Mouse (Mus musculus) lung, adult 10 weeks (tissue): ENCODE measurements around the gene Defa23. TPM values are rescaled to one million over a fixed set of nuclear protein-coding genes. Genes with fewer than 3 reads are reported as not detected.

Experiments used
- polyA plus RNA-seq: library from polyadenylated mRNA; stranded (reverse); fragments of 350-450 nt; fragmentation: Illumina TruSeq; extraction: RNeasy Lipid Tissue Mini Kit (QIAGEN cat#74804); gene quantifications from one replicate; pipeline ENCODE4 v1.2.3, GENCODE M21; 2014; ENCODE audit warnings: low read depth, low replicate concordance; ENCODE audit not compliant: insufficient read depth

The Defa23 gene
- not detected for polyA plus RNA-seq

GRCm38 (mm10) chr8:21054747-21055146 lies at the start of gene Defa23:
Defa23 (plus strand) TSS chr8:21055047.

GRCm38 (mm10) chr8:21025245-21025644 lies 29.6 kb upstream of the Defa23 start, which contains the start of gene Defa21:
Defa21 (plus strand) TSS chr8:21025545.

GRCm38 (mm10) chr8:21064738-21065137 lies 9.9 kb downstream of the Defa23 start, which contains the start of gene Defa35:
Defa35 (plus strand) TSS chr8:21065038.

GRCm38 (mm10) chr8:21084142-21084541 lies 29.3 kb downstream of the Defa23 start, which contains the start of gene Defa25:
Defa25 (plus strand) TSS chr8:21084442.

GRCm38 (mm10) chr8:21095950-21096349 lies 41.1 kb downstream of the Defa23 start, which contains the start of gene Gm14851:
Gm14851 (minus strand) TSS chr8:21096050.

Other genes starting within 250 kb of the Defa23 start
- gene Defb33, start 162.4 kb upstream of the Defa23 start, polyA plus RNA-seq = not detected
- gene Gm15056, start 152.4 kb upstream of the Defa23 start, polyA plus RNA-seq = not detected
- gene Gm6040, start 133.0 kb upstream of the Defa23 start, polyA plus RNA-seq = not detected
- gene AY761185, start 110.3 kb upstream of the Defa23 start, polyA plus RNA-seq = not detected
- gene Defa21, start 29.5 kb upstream of the Defa23 start, polyA plus RNA-seq = not detected
- not detected for gene Defa35, start 10.0 kb downstream of the Defa23 start, polyA plus RNA-seq
- not detected for gene Defa25, start 29.4 kb downstream of the Defa23 start, polyA plus RNA-seq
- not detected for gene Gm14851, start 41.0 kb downstream of the Defa23 start, polyA plus RNA-seq
- not detected for gene Defa30, start 79.6 kb downstream of the Defa23 start, polyA plus RNA-seq
- gene Defa22, start 107.2 kb downstream of the Defa23 start, polyA plus RNA-seq = not detected
- not detected for gene Defa31, start 136.6 kb downstream of the Defa23 start, polyA plus RNA-seq
- not detected for gene Gm15293, start 146.5 kb downstream of the Defa23 start, polyA plus RNA-seq
- gene Gm15292, start 194.7 kb downstream of the Defa23 start, polyA plus RNA-seq = not detected